Mouse (Mus musculus): ENCODE measurements around the gene Ost4.

DNA sequence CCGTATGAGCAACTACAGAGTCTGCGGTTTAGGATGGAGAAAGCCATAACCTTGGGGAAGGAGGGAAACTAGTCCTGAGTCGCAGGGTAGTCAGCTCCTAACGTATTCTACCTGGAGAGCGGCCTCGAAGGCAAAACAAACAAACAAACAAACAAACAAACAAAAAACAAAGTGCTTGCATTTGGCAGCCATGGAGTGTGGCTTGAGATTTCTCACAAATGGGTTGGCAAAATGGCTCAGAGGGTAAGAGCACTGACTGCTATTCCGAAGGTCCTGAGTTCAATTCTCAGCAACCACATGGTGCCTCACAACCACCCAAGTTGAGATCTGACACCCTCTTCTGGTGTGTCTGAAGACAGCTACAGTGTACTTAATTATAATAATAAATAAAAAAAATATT lies 2.3 kb upstream of the Ost4 start:
- TF ChIP-seq GATA1 (IDR thresholded peaks at IDR 0.05; ENCODE audit: borderline replicate concordance, low read length) (no peak), CTCF (IDR thresholded peaks at IDR 0.05; ENCODE audit: low read depth, low read length) (no peak), POLR2AphosphoS5 (IDR thresholded peaks at IDR 0.05; ENCODE audit: insufficient replicate concordance, low read depth, low read length) (no peak), TAL1 (conservative IDR thresholded peaks at IDR 0.05; ENCODE audit: low read depth, low read length) (no peak)

Measured in G1E (cell line).